Mouse (Mus musculus): ENCODE measurements around the gene Ssxb2.
"Not testable (repeated sequence)": the region's sequence is repeated elsewhere in the genome, so short reads cannot be mapped to it uniquely, and the experiment has no call there.

Ssxb2 gene

GRCm38 (mm10) chrX:8461626-8462025, at the start of gene Ssxb2:
TSS of gene Ssxb2 (minus strand) at chrX:8461726.
- POLR2A ChIA-PET = not testable (repeated sequence)

DNA sequence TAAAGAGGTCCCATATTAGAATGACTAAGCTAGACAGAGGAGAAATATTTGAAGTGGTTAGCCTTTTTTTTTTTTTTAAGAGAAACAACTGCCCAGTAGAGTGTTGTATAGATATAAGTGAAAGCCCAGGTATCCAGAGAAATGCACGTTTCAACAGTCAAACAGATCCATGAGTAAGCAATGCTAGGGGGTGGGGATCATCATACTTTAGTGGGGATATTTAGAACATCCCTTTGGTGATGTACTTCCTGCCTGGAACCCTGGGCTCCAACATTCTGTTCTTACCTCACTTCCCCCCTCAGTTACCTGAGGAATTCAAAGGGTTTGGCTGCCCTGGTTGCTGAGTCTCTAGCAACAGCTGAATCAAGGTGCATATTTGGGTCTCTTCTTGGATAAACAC, 48.5 kb downstream of the Ssxb2 start, which contains the start of gene Ssxb1:
Ssxb1 (plus strand) TSS at position 301 of the 400 bp plus-strand sequence.
- POLR2A ChIA-PET = not testable (repeated sequence)
- CTCF ChIA-PET = interaction anchor here in 1 of 4 experiments (0.6 kb wide), 1 partner anchor 1214 kb away, joined by 3 read pairs; no protein-coding TSS in a partner anchor

More at GRCm38 (mm10) chrX:8461626-8462025, at the start of gene Ssxb2:
- CTCF ChIA-PET = not testable (repeated sequence)
